Mouse (Mus musculus): ENCODE measurements around the gene Arrdc2.

DNA sequence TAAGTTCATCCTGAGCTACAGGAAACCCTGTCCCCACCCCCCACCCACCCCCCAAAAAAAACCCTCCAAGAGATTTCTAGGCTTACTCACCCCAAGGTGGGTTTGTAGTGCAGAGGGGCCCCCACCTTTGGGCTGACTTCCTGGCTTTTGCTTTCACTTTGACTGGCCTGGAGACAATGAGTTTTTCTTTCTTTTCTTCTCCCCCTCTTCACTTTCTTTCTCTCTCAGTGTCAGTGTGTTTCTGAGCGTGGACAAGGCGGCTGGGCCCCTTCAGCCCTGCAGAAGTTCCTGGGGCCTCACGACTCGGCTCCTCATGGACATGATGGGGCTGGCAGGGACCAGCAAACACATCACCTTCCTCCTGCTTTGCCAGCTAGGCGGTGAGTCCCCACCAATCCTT is 31.3 kb downstream of the Arrdc2 start, which contains the start of gene Il12rb1:
- no peak for TF ChIP-seq CTCF (IDR thresholded peaks at IDR 0.05; ENCODE audit: insufficient read depth, low read length)
- TF ChIP-seq POLR2A (IDR thresholded peaks at IDR 0.05; ENCODE audit: borderline replicate concordance, extremely low read depth, low read depth, low read length) = no peak
